In the genomic region with DNA sequence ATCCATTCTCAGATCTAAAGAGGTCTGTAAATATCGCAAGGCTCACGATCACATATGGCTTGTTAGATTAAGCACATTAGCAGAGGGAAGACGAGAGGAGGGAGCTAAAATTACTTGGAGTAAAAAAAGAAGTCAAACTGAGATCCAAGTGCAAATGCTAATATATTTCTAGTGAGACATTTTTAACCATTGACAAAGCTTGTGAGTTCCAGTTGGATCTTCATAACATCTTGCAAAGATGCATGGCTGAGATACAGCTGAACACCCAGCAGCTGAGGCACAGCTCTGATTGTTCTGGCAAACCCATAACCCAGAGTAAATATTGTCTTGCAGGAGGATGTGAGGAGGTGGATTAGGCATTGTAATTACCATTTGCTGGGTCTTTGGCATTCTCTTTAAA, we compare ENCODE assay signal across 19 mouse cellular contexts.
A peak's percentile ranks its signal among the peaks of the same experiment; 100 is the strongest.
DNase-seq lines count a peak whose midpoint lies in the region; ATAC-seq and TF ChIP-seq lines count a peak whose summit lies in the region.
"Had no signal": no experiment of that assay in that cellular context is flagged by ENCODE, and none has a peak within 500 bp of the region (broad histone marks: within the 10 kb centered on the region; RNA-seq: fewer than 3 reads in every experiment).

No protein-coding gene starts in this region.

- H3K4me2 ChIP-seq in intestine, postnatal 0 days (replicated peaks; ENCODE audit: low read depth): no peak overlapping the region
- H3K4me2 ChIP-seq: embryonic facial prominence, embryonic 12.5 days; limb, embryonic 15.5 days had no signal

- no peak overlapping the region for H3K4me3 ChIP-seq in intestine, postnatal 0 days (ENCODE audit: low read depth, low read length)
- H3K4me3 ChIP-seq: embryonic facial prominence, embryonic 12.5 days; hindbrain, embryonic 10.5 days; left cerebral cortex, adult 2 months; limb, embryonic 15.5 days; megakaryocyte, embryonic 14.5 days had no signal

- no peak overlapping the region for H3K9ac ChIP-seq in intestine, postnatal 0 days (ENCODE audit: low read depth, low read length)
- H3K9ac ChIP-seq: embryonic facial prominence, embryonic 12.5 days; limb, embryonic 15.5 days had no signal

- H3K27me3 ChIP-seq in intestine, postnatal 0 days (replicated peaks; ENCODE audit: control insufficient read depth, insufficient read depth, low read length): no peaks in the 10 kb centered on the region
- H3K27me3 ChIP-seq: embryonic facial prominence, embryonic 12.5 days; limb, embryonic 15.5 days; megakaryocyte, embryonic 14.5 days had no signal

- H3K9me3 ChIP-seq in intestine, postnatal 0 days (ENCODE audit: control insufficient read depth): no peaks in the 10 kb centered on the region
- H3K9me3 ChIP-seq: embryonic facial prominence, embryonic 12.5 days; hindbrain, embryonic 10.5 days; limb, embryonic 15.5 days; megakaryocyte, embryonic 14.5 days had no signal

- WGBS in intestine, postnatal 0 days: 64% methylated on average over 3 of the region's 3 CpGs

- H3K36me3 ChIP-seq in intestine, postnatal 0 days (ENCODE audit: control insufficient read depth, insufficient read depth): no peaks in the 10 kb centered on the region
- H3K36me3 ChIP-seq: embryonic facial prominence, embryonic 12.5 days; hindbrain, embryonic 10.5 days; limb, embryonic 15.5 days had no signal

- H3K27ac ChIP-seq in intestine, postnatal 0 days (ENCODE audit: low read depth, low read length): no peak overlapping the region
- H3K27ac ChIP-seq: embryonic facial prominence, embryonic 12.5 days; hindbrain, embryonic 10.5 days; left cerebral cortex, adult 2 months; limb, embryonic 15.5 days had no signal

- TF ChIP-seq CTCF in intestine, postnatal 0 days (IDR thresholded peaks at IDR 0.05; ENCODE audit: low read depth): no peak

- H3K4me1 ChIP-seq in intestine, postnatal 0 days (replicated peaks; ENCODE audit: control insufficient read depth, insufficient read depth, low read length): no peaks in the 10 kb centered on the region
- H3K4me1 ChIP-seq: embryonic facial prominence, embryonic 12.5 days; hindbrain, embryonic 10.5 days; limb, embryonic 15.5 days; megakaryocyte, embryonic 14.5 days had no signal

- no peak for ATAC-seq in intestine, postnatal 0 days

- peak; percentile 20 for DNase-seq in layer of hippocampus, adult 11-12 months (ENCODE audit: low spot score)
- DNase-seq in layer of hippocampus, postnatal 10 days (ENCODE audit: low spot score in 2 of 2): no peak
- peak; percentile 40 for DNase-seq in brain, embryonic 18.5 days (ENCODE audit: low read depth, low spot score)
- DNase-seq in layer of hippocampus, adult 9-11 months: peak; percentile 77
- peak; percentile 34 to 67 for DNase-seq in right cerebral cortex, postnatal 10 days (ENCODE audit: low spot score in 2 of 2)
- DNase-seq in adrenal gland, adult 8-10 months: no peak
- DNase-seq in spleen, postnatal 36 days (ENCODE audit: low spot score in 2 of 2): no peak
- DNase-seq: adrenal gland, adult 2 months; cerebellum, adult 2 months; heart, adult 11 months; kidney, adult 8-10 months; lung, postnatal 14 days; thymus, adult 18-20 months had no signal

Comparison
In these comparisons a context has a peak if more than half of its experiments do, and no peak if none do; other contexts are left out.
1. DNase-seq: peak in layer of hippocampus, adult 11-12 months (single experiment), brain, embryonic 18.5 days (single experiment), layer of hippocampus, adult 9-11 months (single experiment) and right cerebral cortex, postnatal 10 days (2 of 2); none in layer of hippocampus, postnatal 10 days (0 of 2), adrenal gland, adult 8-10 months (single experiment) and spleen, postnatal 36 days (0 of 2).